Mouse (Mus musculus): ENCODE data around the gene Dock6.
A peak's percentile ranks its signal among the peaks of the same experiment; 100 is the strongest.

Gene Dock6

DNA sequence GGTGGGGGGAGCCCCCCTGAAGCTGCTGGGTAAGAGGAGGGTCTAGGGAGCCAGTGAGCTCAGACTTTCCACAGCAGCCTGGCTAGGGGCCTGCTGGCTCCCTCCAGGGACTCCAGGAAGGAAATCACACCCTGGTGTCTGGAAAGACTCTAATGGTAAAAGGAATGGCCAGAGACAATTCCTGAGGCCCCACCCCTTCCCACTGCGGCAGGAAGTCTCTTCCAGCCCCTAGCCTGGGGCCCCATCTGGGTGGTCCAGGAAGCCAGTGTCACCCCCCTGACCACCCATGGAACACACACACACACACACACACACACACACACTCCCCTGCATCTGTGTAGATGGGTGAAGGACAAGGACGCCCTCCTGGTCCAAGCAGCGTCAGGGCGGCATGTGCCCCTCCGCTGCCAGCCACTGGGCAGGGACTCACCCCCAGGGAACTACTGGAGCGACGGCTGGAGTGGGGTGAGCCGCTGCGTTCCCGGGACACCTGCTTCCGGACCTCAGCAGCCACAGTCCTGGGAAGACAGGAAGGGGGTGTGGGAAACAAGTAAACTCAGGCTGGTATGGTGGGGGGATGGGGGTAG is 5.6 kb downstream of the Dock6 start:
- DNase-seq (ENCODE audit: low spot score in 2 of 2): peak; percentile 91 to 94

- DNase-seq (ENCODE audit: low spot score in 2 of 2): no peak
Measured at GRCm38 (mm10) chr9:21845381-21846080, 6.9 kb downstream of the Dock6 start.

DNA sequence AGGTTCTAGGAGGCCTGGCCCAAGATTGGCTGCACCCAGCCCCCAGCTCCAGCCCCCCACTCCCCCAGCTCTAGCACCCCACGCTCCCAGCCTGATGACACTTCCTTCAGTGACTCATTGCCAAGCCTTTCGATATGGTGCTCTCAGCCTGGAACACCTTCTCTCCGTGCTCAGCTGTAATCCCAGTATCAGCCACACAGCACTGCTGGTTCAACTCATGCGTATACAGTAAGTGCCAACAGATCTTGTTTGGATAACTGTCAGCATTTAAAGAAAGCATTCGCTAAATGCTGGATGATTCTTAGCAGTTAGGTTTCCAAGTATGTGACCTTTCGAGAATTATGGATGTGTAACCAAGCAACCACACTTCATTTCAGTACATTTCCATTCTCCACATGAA is 9.3 kb downstream of the Dock6 start:
- DNase-seq (ENCODE audit: low spot score in 2 of 2): no peak

GRCm38 (mm10) chr9:21842391-21842790 is 10.0 kb downstream of the Dock6 start:
- DNase-seq (ENCODE audit: low spot score in 2 of 2): peak; percentile 82 to 87

DNA sequence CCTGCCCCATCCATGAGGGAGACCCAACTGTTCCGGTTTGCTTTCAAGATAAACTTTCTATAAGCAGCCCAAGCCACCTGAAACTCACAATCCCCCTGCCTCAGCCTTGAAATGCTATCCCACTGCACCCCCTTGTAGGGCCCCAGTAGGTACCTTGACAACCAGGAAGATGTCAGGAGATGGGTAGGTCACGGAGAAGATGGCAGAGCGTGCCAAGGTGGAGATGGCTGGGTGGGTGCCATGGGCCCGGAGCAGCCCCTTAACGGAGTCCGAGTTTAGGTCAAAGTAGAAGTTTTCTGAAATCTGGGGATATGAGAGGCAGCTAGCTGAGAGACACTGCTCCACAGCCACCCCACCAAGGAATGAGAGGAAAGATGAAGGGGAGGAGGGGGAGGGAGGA is 11.1 kb downstream of the Dock6 start:
- no peak for DNase-seq (ENCODE audit: low spot score in 2 of 2)

DNA sequence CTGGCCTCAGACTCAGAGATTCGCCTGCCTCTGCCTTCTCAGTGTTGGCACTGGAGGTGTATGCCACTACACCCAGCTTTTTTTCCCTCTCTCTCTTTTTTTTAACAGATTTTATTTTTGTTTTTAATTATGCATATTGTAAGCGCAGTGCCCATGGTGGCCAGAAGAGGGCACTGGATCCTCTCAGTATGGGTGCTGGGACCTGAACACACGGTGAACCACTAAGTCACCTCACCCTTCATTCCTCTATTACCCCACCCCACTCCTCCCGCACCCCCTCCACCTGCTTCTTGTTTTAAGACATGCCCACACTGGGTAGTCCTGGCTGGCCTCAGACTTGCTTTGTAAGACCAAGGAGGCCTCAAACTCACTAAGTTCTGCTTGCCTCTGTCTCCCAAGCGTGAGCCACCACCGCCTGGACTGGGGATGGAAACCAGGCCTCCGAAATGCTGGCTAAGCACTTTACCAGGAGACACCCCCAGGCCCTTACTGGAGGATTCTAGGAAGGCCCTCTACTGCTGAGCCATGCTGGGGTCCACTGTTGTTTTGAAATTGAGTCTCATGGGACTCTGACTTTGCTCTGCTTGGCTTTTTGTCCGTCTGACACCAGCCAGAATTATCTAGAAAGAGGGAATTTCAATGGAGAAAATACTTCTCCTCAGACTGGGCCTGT is 12.2 kb downstream of the Dock6 start:
- DNase-seq (ENCODE audit: low spot score in 2 of 2): no peak

GRCm38 (mm10) chr9:21837690-21838089 is 14.7 kb downstream of the Dock6 start:
- DNase-seq (ENCODE audit: low spot score in 2 of 2): no peak

DNA sequence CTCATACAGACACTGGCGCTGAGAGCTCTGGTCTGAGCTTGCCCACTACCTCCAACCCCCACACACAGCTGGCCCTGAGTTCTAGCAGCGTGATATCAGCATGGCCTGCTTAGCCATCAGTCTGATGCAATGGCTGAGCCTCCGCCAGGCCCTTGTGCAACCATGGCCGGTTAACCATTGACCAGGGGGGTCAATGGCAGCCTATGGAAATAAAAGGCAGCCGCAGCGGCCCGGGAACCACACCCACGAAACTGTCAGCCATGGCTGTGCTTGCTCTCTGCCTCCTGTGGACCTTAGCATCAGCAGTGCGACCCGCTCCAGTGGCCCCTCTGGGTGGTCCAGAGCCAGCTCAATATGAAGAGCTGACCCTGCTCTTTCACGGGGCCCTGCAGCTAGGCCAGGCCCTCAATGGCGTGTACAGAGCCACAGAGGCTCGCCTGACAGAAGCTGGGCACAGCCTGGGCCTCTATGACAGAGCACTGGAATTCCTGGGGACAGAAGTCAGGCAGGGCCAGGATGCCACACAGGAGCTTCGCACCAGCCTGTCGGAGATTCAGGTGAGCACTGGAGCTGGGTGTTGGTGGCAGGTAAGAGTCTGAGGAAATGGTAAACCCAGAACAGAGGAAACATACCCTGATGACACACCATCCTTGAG is 17.1 kb downstream of the Dock6 start, which contains the start of gene Angptl8:
Gene Angptl8 (plus strand): TSS at position 253 of the 655 bp plus-strand sequence.
- peak; percentile 67 to 68 for DNase-seq (ENCODE audit: low spot score in 2 of 2)

- no peak for DNase-seq (ENCODE audit: low spot score in 2 of 2)
Measured at GRCm38 (mm10) chr9:21831558-21832240, 20.7 kb downstream of the Dock6 start.

- no peak for DNase-seq (ENCODE audit: low spot score in 2 of 2)
Measured at GRCm38 (mm10) chr9:21830936-21831335, 21.5 kb downstream of the Dock6 start.

GRCm38 (mm10) chr9:21830461-21830850 is 22.0 kb downstream of the Dock6 start:
- no peak for DNase-seq (ENCODE audit: low spot score in 2 of 2)

DNA sequence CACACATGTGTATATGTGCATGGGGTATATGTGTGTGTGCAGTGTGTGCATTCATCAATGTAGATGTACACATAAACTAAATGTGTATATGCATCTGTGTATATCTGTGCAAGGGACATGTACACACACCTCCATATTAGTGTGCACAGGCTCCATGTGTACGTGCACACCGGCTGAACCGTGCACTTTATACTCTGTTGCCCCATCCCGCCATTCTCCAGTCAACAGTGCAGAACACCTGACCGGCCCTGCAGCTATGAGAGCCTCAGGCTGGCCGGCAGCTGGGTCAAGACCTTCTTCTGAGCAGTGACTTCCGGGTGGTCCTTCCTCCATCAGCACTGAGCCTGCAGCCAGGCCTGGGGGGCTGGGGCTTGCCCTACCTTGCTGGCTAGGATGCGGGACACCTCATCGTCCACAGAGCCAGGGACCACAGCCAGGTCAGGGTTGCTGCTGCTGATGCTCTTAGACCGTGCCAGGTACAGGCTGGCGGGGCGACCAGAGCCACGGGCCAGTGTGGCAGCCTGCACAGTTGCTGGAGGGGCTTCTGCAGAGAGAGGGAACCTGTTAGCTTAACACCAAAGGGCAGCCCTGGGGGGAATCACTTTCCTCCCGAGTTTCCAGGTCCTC is 22.5 kb downstream of the Dock6 start:
- no peak for DNase-seq (ENCODE audit: low spot score in 2 of 2)

DNA sequence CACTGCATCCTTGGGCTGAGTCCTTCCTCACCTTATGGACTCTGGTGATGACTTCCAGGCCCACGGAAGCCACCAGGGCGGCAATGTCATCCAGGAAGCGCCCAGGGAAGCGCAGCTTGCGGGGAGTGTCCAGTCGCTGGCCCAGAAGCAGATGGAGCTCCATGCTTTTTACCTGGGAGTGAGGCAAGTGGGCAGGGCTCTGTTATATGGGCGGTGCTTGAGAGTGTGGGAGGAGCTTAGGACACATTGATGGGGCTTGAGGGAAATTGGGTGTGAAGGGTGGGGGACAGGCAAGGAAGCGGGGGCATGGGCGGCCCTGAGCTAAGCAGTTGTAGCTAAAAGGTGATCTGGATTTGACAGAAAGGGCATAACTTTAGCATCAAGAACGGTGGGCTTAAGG is 28.1 kb downstream of the Dock6 start:
- DNase-seq (ENCODE audit: low spot score in 2 of 2): no peak

DNA sequence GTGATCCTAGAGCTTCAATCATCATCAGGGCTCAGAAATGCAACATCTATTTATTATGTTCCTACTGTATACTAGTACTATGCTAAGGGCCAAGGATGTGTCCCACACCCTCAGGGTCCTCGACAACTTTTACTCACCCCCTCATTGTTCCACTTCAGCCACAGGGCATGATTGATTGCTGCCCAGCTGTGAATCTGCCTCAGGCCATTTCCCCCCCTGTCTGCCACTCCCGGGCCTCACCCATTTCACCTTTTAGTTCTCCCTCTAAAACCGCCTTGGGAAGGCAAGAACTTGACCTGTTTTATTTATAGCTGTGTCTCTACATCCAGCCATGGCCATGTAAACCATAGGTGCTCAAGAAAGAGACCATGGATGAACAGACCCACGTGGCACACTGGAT is 28.5 kb downstream of the Dock6 start:
- DNase-seq (ENCODE audit: low spot score in 2 of 2): no peak

DNA sequence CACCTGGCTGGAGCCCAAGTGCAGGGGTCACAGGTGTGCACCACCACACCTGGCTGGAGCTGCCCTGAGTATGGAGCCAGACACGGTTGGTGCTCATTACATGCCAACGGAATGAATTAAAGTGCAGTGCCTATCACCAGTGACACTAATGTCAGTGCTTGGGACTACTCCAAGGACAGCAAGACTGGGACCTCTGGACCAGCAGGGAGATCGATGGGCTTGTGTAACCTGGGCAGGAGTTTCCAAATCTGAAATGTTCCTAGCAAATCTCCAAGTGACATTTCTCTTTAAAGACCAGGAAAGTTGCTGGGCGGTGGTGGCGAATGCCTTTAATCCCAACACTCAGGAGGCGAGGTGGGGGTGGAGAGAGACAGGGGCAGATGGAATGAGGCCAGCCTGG is 29.7 kb downstream of the Dock6 start:
- no peak for DNase-seq (ENCODE audit: low spot score in 2 of 2)

DNA sequence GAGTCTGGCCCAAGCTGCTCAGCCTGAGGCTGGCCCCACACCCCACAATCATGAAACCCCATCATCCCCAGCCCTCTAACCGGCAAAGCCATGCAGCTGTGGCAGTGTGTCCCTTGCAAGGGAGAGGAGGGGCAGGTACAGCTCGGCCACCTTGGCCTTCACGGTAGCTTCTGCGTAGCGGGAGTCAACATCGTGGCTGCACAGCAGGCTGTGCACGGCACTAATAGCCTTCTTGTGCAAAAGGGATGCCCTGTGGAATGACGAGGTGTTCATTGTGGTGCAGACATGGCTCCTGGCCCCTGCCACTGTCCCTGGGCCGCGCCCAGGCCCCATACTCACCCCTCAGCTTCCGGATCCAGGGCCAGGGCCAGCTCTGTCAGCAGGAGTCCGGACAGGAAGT is 32.3 kb downstream of the Dock6 start:
- DNase-seq (ENCODE audit: low spot score in 2 of 2): no peak

DNA sequence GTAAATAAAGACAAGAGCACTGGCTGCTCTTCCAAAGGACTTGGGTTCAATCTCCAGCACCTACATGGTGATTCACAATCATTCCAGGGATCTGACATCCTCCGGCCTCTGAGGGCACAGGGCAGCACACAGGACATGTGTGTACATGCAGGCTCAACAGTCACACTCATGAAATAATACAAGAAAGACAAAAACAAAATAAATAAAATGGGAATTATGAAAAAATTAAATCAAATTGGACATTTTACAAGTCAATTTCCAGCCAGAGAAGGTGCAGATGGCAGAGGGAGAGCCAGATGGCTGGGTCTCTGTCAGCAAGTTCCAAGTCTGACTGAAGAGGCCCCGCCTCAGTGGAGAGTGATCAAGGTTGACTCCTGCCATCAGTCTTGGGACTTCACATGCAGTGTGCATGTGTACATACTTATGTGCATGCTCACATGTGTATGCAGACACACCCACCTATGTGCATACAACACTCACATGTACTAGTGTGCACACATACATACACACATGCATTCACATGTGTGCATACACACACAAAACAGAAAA is 33.2 kb downstream of the Dock6 start:
- no peak for DNase-seq (ENCODE audit: low spot score in 2 of 2)

GRCm38 (mm10) chr9:21818561-21818960 is 33.9 kb downstream of the Dock6 start:
- DNase-seq (ENCODE audit: low spot score in 2 of 2): no peak

DNA sequence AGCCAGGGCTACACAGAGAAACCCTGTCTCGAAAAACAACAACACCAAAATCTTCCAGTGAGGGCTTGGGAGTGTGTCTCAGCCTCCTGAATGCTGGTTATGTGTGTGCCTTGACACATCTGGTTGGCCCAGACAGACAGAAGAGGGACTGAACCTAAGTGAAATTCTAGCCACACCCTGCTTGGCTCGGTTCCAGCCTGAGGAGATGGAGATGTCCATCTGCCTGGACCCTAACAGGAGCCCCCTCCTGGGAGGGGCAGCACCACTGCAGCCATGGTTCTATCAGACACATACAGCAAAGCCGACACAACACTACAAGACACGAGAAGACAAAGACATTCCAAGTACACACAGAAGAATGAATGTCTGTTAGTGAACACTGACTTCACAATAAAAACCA is 34.3 kb downstream of the Dock6 start:
- no peak for DNase-seq (ENCODE audit: low spot score in 2 of 2)

DNA sequence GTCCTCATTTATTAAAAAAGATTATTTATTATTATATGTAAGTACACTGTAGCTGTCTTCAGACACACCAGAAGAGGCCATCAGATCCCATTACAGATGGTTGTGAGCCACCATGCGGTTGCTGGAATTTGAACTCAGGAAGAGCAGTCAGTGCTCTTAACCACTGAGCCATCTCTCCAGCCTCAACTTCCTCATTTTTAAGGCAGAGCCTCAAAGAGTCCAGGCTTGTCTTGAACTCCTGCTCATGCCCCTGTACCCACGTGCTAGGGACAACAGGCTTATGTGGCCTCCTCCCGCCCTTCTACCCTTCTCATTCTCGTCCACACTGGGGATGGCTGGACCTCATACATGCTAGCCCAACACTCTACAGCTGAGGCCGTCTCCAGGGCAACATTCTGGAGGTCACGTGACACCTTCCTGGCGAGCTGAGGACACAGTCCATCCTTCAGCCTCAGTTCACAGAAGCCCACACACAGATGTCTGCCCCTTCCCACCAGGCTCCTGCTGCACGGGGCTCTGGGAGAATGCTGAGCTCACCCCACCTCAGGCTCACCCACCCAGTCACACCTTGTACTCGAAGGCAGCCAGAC is 35.6 kb downstream of the Dock6 start:
- no peak for DNase-seq (ENCODE audit: low spot score in 2 of 2)

DNA sequence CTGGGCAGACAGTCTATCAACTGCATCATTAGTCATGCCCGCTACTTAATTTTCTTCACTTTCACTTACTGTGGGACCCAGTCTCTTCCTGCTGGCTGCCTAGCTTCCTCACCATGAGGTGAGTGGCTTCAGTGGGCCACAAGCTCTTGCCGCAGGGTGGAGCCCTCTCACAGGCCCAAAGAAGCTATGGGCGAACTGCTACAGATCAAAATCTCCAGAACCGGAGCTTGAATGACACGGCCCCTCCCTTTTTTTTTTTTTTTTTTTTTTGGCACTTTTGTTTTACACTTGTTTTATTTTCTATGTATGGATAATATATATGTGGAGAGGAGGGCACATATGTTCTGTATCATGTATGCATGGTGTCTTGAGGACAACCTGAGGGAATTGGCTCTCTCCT is 41.3 kb downstream of the Dock6 start:
- no peak for DNase-seq (ENCODE audit: low spot score in 2 of 2)
